In the genomic region with DNA sequence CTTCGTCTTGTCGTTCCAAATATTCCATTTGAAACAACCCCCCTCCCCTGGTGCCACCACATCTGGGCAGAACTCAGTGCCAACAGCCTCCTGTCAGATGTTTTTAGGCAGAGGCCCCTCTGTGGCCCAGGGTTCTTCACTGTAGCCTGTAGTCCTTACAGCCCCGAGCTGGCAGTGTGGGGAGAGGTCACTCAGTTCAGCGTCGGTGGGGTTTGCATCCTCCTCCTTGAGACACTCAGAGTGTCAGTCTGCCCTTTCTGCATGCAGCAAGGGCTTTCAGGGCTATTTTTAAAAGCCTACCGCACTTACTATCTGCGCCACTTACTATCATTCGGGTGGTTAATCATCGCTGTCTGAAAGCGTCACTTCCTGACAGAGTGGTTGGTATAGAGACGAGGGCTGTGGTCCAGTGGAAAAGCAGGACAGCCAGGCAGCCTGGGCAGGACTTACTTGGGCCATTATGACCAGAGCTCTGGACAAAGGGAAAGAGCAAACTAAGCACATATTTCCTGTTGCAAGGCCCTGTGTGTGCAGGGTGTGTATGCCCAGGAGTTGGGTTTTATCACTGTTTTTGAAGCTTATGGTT, we compare ENCODE assay signal across 20 mouse cellular contexts.
A peak's percentile ranks its signal among the peaks of the same experiment; 100 is the strongest.
DNase-seq lines count a peak whose midpoint lies in the region; ATAC-seq and TF ChIP-seq lines count a peak whose summit lies in the region.
"Had no signal": no experiment of that assay in that cellular context is flagged by ENCODE, and none has a peak within 500 bp of the region (broad histone marks: within the 10 kb centered on the region; RNA-seq: fewer than 3 reads in every experiment).

No protein-coding gene starts in this region.

- no peak overlapping the region for H3ac ChIP-seq in myocyte (ENCODE audit: control insufficient read depth, insufficient read length)

- ATAC-seq in heart, embryonic 15.5 days (replicated peaks; ENCODE audit: insufficient number of reproducible peaks, insufficient read depth, low FRiP score, low read depth): peak; percentile 86
- ATAC-seq in forebrain, embryonic 16.5 days: no peak
- ATAC-seq: forebrain, embryonic 13.5 days; Patski had no signal

- TF ChIP-seq CTCF in cerebellum, adult 2 months (IDR thresholded peaks at IDR 0.05; ENCODE audit: borderline replicate concordance, insufficient read depth, low read depth, low read length): no peak

- no peaks in the 10 kb centered on the region for H3K79me2 ChIP-seq in myocyte (ENCODE audit: control insufficient read depth, insufficient read depth)

- no peaks in the 10 kb centered on the region for H3K4me1 ChIP-seq in embryonic facial prominence, embryonic 10.5 days
- H3K4me1 ChIP-seq in heart, embryonic 15.5 days (replicated peaks): peaks cover 14% of the 10 kb centered on the region
- H3K4me1 ChIP-seq in cerebellum, adult 2 months (ENCODE audit: control insufficient read depth, insufficient read depth, low read length): no peaks in the 10 kb centered on the region
- no peaks in the 10 kb centered on the region for H3K4me1 ChIP-seq in forebrain, embryonic 16.5 days (replicated peaks; ENCODE audit: control insufficient read depth, insufficient read depth, low read length)
- H3K4me1 ChIP-seq: forebrain, embryonic 13.5 days; hindbrain, embryonic 12.5 days; limb, embryonic 13.5 days; liver, embryonic 13.5 days; neural tube, embryonic 12.5 days had no signal

- DNase-seq in embryonic facial prominence, embryonic 10.5 days (ENCODE audit: low spot score): no peak
- DNase-seq in heart, adult 8-10 months (ENCODE audit: low spot score): peak; percentile 25
- DNase-seq in gastrocnemius, postnatal 25 days: no peak
- DNase-seq in cerebellum, adult 2 months: no peak
- DNase-seq: cerebellum, adult 8-10 months; gastrocnemius, postnatal 14 days; kidney, adult 8-10 months; kidney, postnatal 36 days; liver, embryonic 13.5 days; spleen, adult 18-20 months; thymus, postnatal 25 days had no signal

- no peaks in the 10 kb centered on the region for H3K9me3 ChIP-seq in embryonic facial prominence, embryonic 10.5 days
- H3K9me3 ChIP-seq in heart, embryonic 15.5 days (replicated peaks): no peaks in the 10 kb centered on the region
- H3K9me3 ChIP-seq in forebrain, embryonic 16.5 days (ENCODE audit: control insufficient read depth, low read length): no peaks in the 10 kb centered on the region
- H3K9me3 ChIP-seq: forebrain, embryonic 13.5 days; hindbrain, embryonic 12.5 days; limb, embryonic 13.5 days; liver, embryonic 13.5 days; neural tube, embryonic 12.5 days had no signal

- 69% methylated on average over 11 of the region's 11 CpGs for WGBS in embryonic facial prominence, embryonic 10.5 days
- 10% methylated on average over 11 of the region's 11 CpGs for WGBS in heart, embryonic 15.5 days
- WGBS in cerebellum, adult 2 months: 61% methylated on average over 11 of the region's 11 CpGs
- 79% methylated on average over 11 of the region's 11 CpGs for WGBS in forebrain, embryonic 16.5 days

- H3K27me3 ChIP-seq in embryonic facial prominence, embryonic 10.5 days (replicated peaks; ENCODE audit: low read depth, poor library complexity, severe bottlenecking): no peaks in the 10 kb centered on the region
- no peaks in the 10 kb centered on the region for H3K27me3 ChIP-seq in heart, embryonic 15.5 days
- H3K27me3 ChIP-seq in myocyte (ENCODE audit: control insufficient read depth, insufficient read depth, insufficient read length): no peaks in the 10 kb centered on the region
- H3K27me3 ChIP-seq in cerebellum, adult 2 months (ENCODE audit: control insufficient read depth, insufficient read depth, low read length): no peaks in the 10 kb centered on the region; the same call in 1 of the 2 replicates
- H3K27me3 ChIP-seq in forebrain, embryonic 16.5 days (replicated peaks; ENCODE audit: control insufficient read depth, insufficient read depth, low read length): no peaks in the 10 kb centered on the region
- H3K27me3 ChIP-seq: forebrain, embryonic 13.5 days; hindbrain, embryonic 12.5 days; limb, embryonic 13.5 days; liver, embryonic 13.5 days; neural tube, embryonic 12.5 days; Patski had no signal

- H3K4me3 ChIP-seq in embryonic facial prominence, embryonic 10.5 days: no peak overlapping the region
- no peak overlapping the region for H3K4me3 ChIP-seq in heart, embryonic 15.5 days
- no peak overlapping the region for H3K4me3 ChIP-seq in myocyte
- no peak overlapping the region for H3K4me3 ChIP-seq in cerebellum, adult 2 months (replicated peaks; ENCODE audit: insufficient read depth, low read depth, low read length)
- H3K4me3 ChIP-seq in forebrain, embryonic 16.5 days (replicated peaks; ENCODE audit: low read length): no peak overlapping the region
- H3K4me3 ChIP-seq: forebrain, embryonic 13.5 days; hindbrain, embryonic 12.5 days; limb, embryonic 13.5 days; liver, embryonic 13.5 days; neural tube, embryonic 12.5 days had no signal

- peak overlapping the region; percentile 51 for H3K4me2 ChIP-seq in heart, embryonic 15.5 days
- peak overlapping the region; percentile 5 for H3K4me2 ChIP-seq in myocyte (ENCODE audit: low read depth)
- H3K4me2 ChIP-seq in forebrain, embryonic 16.5 days (ENCODE audit: low read length): no peak overlapping the region
- H3K4me2 ChIP-seq: forebrain, embryonic 13.5 days; hindbrain, embryonic 12.5 days; limb, embryonic 13.5 days; liver, embryonic 13.5 days; midbrain, embryonic 11.5 days; neural tube, embryonic 12.5 days had no signal

- no peak for TF ChIP-seq POLR2A in myocyte (IDR thresholded peaks at IDR 0.05; ENCODE audit: insufficient read length, low read depth)
- no peak for TF ChIP-seq POLR2A in cerebellum, adult 2 months (IDR thresholded peaks at IDR 0.05; ENCODE audit: borderline replicate concordance, insufficient read depth, low read length)

- 0 out of 2 replicates have a peak overlapping the region, but pooled peaks have one; percentile 4 for H3K9ac ChIP-seq in heart, embryonic 15.5 days
- H3K9ac ChIP-seq in forebrain, embryonic 16.5 days (replicated peaks; ENCODE audit: low read depth, low read length): no peak overlapping the region
- H3K9ac ChIP-seq: forebrain, embryonic 13.5 days; hindbrain, embryonic 12.5 days; limb, embryonic 13.5 days; liver, embryonic 13.5 days; neural tube, embryonic 12.5 days had no signal

- H3K36me3 ChIP-seq in embryonic facial prominence, embryonic 10.5 days (replicated peaks): no peaks in the 10 kb centered on the region
- H3K36me3 ChIP-seq in heart, embryonic 15.5 days: no peaks in the 10 kb centered on the region
- H3K36me3 ChIP-seq in myocyte (ENCODE audit: control insufficient read depth, insufficient read depth): no peaks in the 10 kb centered on the region
- no peaks in the 10 kb centered on the region for H3K36me3 ChIP-seq in forebrain, embryonic 16.5 days (ENCODE audit: control insufficient read depth, insufficient read depth)
- H3K36me3 ChIP-seq: hindbrain, embryonic 12.5 days; limb, embryonic 13.5 days; liver, embryonic 13.5 days; neural tube, embryonic 12.5 days had no signal

- H3K27ac ChIP-seq in embryonic facial prominence, embryonic 10.5 days (replicated peaks): 0 out of 2 replicates have a peak overlapping the region, but pooled peaks have one; percentile 6
- peak overlapping the region; percentile 68 for H3K27ac ChIP-seq in heart, embryonic 15.5 days
- H3K27ac ChIP-seq in cerebellum, adult 2 months (ENCODE audit: insufficient read depth, low read length): no peak overlapping the region
- H3K27ac ChIP-seq in forebrain, embryonic 16.5 days (ENCODE audit: low read length): no peak overlapping the region
- H3K27ac ChIP-seq: forebrain, embryonic 13.5 days; hindbrain, embryonic 12.5 days; limb, embryonic 13.5 days; liver, embryonic 13.5 days; neural tube, embryonic 12.5 days had no signal

TF ChIP-seq in myocyte, 11 proteins besides CTCF, POLR2A, EP300 and RAD21:
- TF ChIP-seq E2F4 (IDR thresholded peaks at IDR 0.05; ENCODE audit: insufficient read depth): no peak
- no peak for TF ChIP-seq TCF12 (IDR thresholded peaks at IDR 0.05; ENCODE audit: insufficient read depth, poor library complexity, severe bottlenecking)
- TF ChIP-seq MYOG (IDR thresholded peaks at IDR 0.05; ENCODE audit: control insufficient read depth in 1 of 3, insufficient read depth in 1 of 3, insufficient read length in 2 of 3, low read depth in 2 of 3): no peak
- TF ChIP-seq REST (IDR thresholded peaks at IDR 0.05; ENCODE audit: insufficient read depth, insufficient read length): no peak
- no peak for TF ChIP-seq MAX (IDR thresholded peaks at IDR 0.05; ENCODE audit: low read depth)
- no peak for TF ChIP-seq MYOD1 (IDR thresholded peaks at IDR 0.05; ENCODE audit: control insufficient read depth in 1 of 3, insufficient read length in 2 of 3, low read depth in 2 of 3)
- TF ChIP-seq POLR2AphosphoS2 (IDR thresholded peaks at IDR 0.05; ENCODE audit: insufficient read length, low read depth): no peak
- TF ChIP-seq SRF (IDR thresholded peaks at IDR 0.05; ENCODE audit: control insufficient read depth, insufficient read length, low read depth): no peak
TF ChIP-seq in myocyte: peak in this region for 0.

Comparison
In these comparisons a context has a peak if more than half of its experiments do, and no peak if none do; other contexts are left out.
1. H3K27ac ChIP-seq: peak in embryonic facial prominence, embryonic 10.5 days (single experiment) and heart, embryonic 15.5 days (single experiment); none in cerebellum, adult 2 months (single experiment) and forebrain, embryonic 16.5 days (single experiment).